Mouse (Mus musculus) ES-Bruce4 (cell line): Measurements from ENCODE around the gene Cryaa. TPM values are rescaled to one million over a fixed set of nuclear protein-coding genes. Genes with fewer than 3 reads are reported as not detected.

Experiments
- H3K27ac ChIP-seq: 2 replicates; pipeline ENCODE4 v1.5.1; 2012; ENCODE audit warnings: low read length, inconsistent platforms; ENCODE audit not compliant: insufficient read depth
- H3K27me3 ChIP-seq: 2 replicates; pipeline ENCODE4 v1.6.1; 2012; ENCODE audit warnings: mild to moderate bottlenecking, low read length, inconsistent platforms; ENCODE audit not compliant: control insufficient read depth, poor library complexity, insufficient read depth, severe bottlenecking
- H3K36me3 ChIP-seq: 2 replicates; pipeline ENCODE4 v1.6.1; 2012; ENCODE audit warnings: inconsistent platforms, mild to moderate bottlenecking, low read length, moderate library complexity; ENCODE audit not compliant: control insufficient read depth, poor library complexity, insufficient read depth, severe bottlenecking
- H3K4me1 ChIP-seq: one replicate; pipeline ENCODE4 v1.8.1; 2011; ENCODE audit warnings: low read length; ENCODE audit not compliant: control insufficient read depth, insufficient read depth
- H3K4me3 ChIP-seq: 2 replicates; pipeline ENCODE4 v1.5.1; 2011; ENCODE audit warnings: low read depth, mild to moderate bottlenecking, low read length
- H3K9ac ChIP-seq: 2 replicates; pipeline ENCODE4 v1.6.1; 2012; ENCODE audit warnings: low read depth, mild to moderate bottlenecking, inconsistent platforms; ENCODE audit not compliant: poor library complexity, severe bottlenecking
- H3K9me3 ChIP-seq: replicated peaks from 2 replicates; pipeline ENCODE4 v1.6.1; 2012; ENCODE audit warnings: mild to moderate bottlenecking, low read length, inconsistent platforms; ENCODE audit not compliant: control insufficient read depth, poor library complexity, insufficient read depth, severe bottlenecking
- CTCF ChIP-seq: IDR thresholded peaks from one replicate; pipeline ENCODE4 v1.8.1; 2011; ENCODE audit warnings: low read depth, low read length
- EP300 ChIP-seq: IDR thresholded peaks from 2 replicates; pipeline ENCODE4 v1.6.1; 2011; ENCODE audit warnings: low read depth, low read length; ENCODE audit not compliant: insufficient read depth
- POLR2A ChIP-seq: IDR thresholded peaks from one replicate; pipeline ENCODE4 v1.8.1; 2011; ENCODE audit warnings: low read length; ENCODE audit not compliant: insufficient read depth
- polyA plus RNA-seq: library from polyadenylated mRNA; stranded (reverse); fragments of >200 nt; gene quantifications from 2 replicates; pipeline ENCODE4 v1.2.4, GENCODE M21; 2011; ENCODE audit warnings: low read depth; ENCODE audit not compliant: missing spikeins, insufficient read depth, insufficient read length

The Cryaa gene
- polyA plus RNA-seq, 1 experiment = not detected

DNA sequence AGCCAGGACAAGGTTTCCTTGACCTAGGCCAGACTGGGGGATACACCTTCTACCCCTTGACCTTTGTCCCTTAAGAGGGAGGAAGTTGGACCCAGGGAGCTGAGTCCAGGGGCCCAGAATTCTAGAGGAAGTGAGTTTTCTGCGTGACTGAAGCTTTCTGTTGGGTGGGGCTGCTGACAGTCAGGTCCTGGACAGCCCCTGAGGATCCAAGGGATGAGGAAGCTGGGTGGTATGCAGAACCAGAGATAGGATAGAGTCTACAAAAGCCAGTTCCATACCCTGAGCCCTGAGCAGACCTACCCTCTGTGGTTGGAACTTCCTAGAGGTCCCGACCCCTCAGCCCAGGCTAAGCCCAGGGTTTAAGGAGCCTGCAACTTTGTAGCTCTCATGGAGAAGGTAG is 2.8 kb downstream of the Cryaa start:
- H3K36me3 ChIP-seq = no peaks in the 10 kb centered on the region
- H3K9me3 ChIP-seq = no peaks in the 10 kb centered on the region
- H3K27me3 ChIP-seq = no peaks in the 10 kb centered on the region
- no peak overlapping the region for H3K27ac ChIP-seq
- H3K9ac ChIP-seq = no peak overlapping the region
- TF ChIP-seq EP300 (no peak), POLR2A (no peak), CTCF (no peak)
- no peaks in the 10 kb centered on the region for H3K4me1 ChIP-seq
- no peak overlapping the region for H3K4me3 ChIP-seq

DNA sequence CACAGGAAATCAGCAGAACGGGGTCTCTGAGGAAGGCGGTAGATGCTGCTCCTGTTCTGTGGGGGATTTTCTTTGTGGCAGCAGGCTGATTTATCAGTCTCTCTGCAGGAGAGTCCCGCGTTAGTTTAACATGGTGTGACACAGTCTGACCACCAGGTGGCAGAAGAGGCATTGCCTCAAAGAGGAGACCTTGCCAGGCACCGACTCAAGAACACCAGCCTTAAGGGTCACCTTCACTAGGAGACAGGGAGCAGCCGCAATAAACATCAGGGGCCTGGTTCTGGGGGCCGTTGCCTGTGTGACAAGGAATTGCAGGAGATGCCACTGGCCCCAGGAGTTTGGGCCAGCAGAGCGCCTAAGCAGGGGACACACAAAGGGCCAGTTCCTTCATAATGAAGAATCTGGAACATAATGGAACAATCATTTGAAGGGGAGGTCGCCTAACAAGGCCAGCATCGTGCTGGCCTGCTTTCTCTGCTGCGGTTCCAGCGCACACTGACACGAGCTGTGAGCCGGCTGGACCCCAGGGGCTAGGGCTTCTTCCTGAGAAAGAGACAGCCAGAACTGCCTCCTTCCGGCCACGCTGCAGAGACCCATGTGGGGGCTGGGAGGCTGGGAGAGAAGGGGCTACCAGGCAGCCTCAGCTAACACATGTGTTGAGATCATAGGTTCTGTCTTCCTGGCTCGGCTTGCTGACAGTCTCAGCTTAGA is 8.1 kb downstream of the Cryaa start:
- H3K27me3 ChIP-seq = no peaks in the 10 kb centered on the region
- H3K27ac ChIP-seq = no peak overlapping the region
- no peaks in the 10 kb centered on the region for H3K9me3 ChIP-seq
- H3K9ac ChIP-seq = no peak overlapping the region
- no peak overlapping the region for H3K4me3 ChIP-seq
- TF ChIP-seq CTCF (peak; percentile 97), POLR2A (no peak), EP300 (peak; percentile 50; the same call in 1 of the 2 replicates)
- H3K4me1 ChIP-seq = no peaks in the 10 kb centered on the region
- H3K36me3 ChIP-seq = no peaks in the 10 kb centered on the region

DNA sequence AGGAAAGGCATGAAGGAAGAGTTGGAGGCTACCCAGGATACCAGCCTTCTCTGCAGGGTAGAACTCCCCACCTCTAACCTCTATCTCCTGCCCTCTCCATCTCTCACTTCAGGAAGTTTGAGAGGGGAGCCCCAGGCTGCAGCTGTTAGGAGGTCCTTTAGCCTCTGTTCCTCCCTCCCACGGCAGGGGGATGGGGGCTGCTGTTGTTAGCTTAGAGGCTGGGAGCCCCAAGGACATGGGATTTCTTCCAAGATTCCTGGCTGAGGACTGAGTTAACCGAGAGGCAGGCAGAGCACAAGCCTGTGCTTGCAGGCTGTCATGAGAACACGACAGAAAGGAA is 8.6 kb downstream of the Cryaa start:
- H3K9ac ChIP-seq = no peak overlapping the region
- no peak for TF ChIP-seq CTCF
- no peak for TF ChIP-seq POLR2A
- TF ChIP-seq EP300 = no peak
- no peaks in the 10 kb centered on the region for H3K4me1 ChIP-seq
- no peak overlapping the region for H3K4me3 ChIP-seq
- H3K9me3 ChIP-seq = no peaks in the 10 kb centered on the region
- no peaks in the 10 kb centered on the region for H3K36me3 ChIP-seq
- H3K27ac ChIP-seq = no peak overlapping the region
- H3K27me3 ChIP-seq = no peaks in the 10 kb centered on the region

DNA sequence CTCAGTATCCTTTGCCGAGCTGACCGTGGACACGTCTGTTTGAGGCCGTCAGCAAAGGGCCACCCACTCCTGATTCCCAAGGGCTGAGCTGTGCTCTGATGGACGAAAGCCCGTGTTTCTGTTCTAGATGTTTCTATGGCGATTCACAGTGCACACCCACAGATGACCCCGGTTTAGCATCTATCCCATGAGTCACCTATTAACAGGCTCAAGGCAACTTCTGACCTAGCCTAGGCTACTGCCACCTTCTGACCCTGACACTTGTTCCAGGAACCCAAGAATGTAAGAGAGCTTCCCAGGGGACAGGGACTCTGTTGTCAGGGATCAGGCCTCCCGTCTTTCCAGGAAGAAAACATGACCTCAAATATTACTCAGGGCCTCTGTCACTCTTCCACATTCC is 10.5 kb downstream of the Cryaa start:
- no peak for TF ChIP-seq EP300
- TF ChIP-seq CTCF = no peak
- no peak for TF ChIP-seq POLR2A
- Histone ChIP-seq H3K27me3 (no peaks in the 10 kb centered on the region), H3K9ac (no peak overlapping the region), H3K36me3 (no peaks in the 10 kb centered on the region), H3K4me1 (no peaks in the 10 kb centered on the region), H3K9me3 (no peaks in the 10 kb centered on the region), H3K4me3 (no peak overlapping the region), H3K27ac (no peak overlapping the region)

DNA sequence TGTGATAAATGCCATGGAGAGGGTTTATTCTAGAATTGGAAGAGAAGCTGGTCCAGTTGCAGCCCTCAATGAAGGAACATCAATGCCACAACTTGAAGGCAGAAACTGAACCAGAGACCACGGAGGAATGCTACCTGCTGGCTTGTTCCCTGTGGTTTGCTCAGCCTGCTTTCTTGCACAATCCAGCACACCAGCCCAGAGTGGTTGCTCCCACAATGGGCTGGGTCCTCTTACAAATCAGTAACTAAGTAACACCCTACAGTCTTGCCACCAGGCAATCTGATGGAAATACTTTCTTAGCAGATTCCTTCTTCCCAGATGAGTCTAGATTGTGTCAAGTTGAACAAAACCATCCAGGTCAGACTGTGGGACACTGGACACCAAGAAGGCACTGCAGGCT is 12.0 kb downstream of the Cryaa start:
- no peak overlapping the region for H3K4me3 ChIP-seq
- no peaks in the 10 kb centered on the region for H3K27me3 ChIP-seq
- no peaks in the 10 kb centered on the region for H3K36me3 ChIP-seq
- no peak for TF ChIP-seq POLR2A
- no peak for TF ChIP-seq CTCF
- TF ChIP-seq EP300 = no peak
- H3K9me3 ChIP-seq = no peaks in the 10 kb centered on the region
- no peak overlapping the region for H3K27ac ChIP-seq
- H3K4me1 ChIP-seq = peaks cover 3% of the 10 kb centered on the region
- H3K9ac ChIP-seq = no peak overlapping the region

DNA sequence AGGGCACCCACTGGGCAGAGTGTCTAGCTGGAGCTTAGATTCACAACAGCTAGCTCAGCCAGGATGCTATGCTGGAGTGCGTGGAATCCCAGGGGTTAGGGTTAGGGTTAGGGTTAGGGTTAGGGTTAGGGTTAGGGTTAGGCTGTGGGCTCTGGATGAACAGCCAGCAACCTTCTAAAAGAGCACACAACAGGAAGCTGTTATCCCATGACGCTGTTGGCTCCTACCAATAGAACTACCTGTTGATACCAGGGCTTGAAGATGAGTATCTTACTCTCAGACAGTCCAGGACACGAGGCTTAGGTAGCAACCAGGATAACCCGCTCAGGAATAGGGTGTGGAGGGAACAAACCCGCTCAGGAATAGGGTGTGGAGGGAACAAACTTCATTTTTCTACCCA is 15.3 kb downstream of the Cryaa start:
- H3K27me3 ChIP-seq = no peaks in the 10 kb centered on the region
- TF ChIP-seq POLR2A (no peak), EP300 (no peak), CTCF (no peak)
- H3K36me3 ChIP-seq = no peaks in the 10 kb centered on the region
- no peak overlapping the region for H3K9ac ChIP-seq
- no peak overlapping the region for H3K4me3 ChIP-seq
- peaks cover 3% of the 10 kb centered on the region for H3K4me1 ChIP-seq
- H3K27ac ChIP-seq = no peak overlapping the region
- H3K9me3 ChIP-seq = no peaks in the 10 kb centered on the region
